Mouse (Mus musculus): ENCODE results near the gene Jchain. TPM values are rescaled to one million over a fixed set of nuclear protein-coding genes. Genes with fewer than 3 reads are reported as not detected.
"Not testable (repeated sequence)": the region's sequence is repeated elsewhere in the genome, so short reads cannot be mapped to it uniquely, and the experiment has no call there.

Gene Jchain
- polyA plus RNA-seq, 1 experiment from 2014 or later, result 0.15 TPM

DNA sequence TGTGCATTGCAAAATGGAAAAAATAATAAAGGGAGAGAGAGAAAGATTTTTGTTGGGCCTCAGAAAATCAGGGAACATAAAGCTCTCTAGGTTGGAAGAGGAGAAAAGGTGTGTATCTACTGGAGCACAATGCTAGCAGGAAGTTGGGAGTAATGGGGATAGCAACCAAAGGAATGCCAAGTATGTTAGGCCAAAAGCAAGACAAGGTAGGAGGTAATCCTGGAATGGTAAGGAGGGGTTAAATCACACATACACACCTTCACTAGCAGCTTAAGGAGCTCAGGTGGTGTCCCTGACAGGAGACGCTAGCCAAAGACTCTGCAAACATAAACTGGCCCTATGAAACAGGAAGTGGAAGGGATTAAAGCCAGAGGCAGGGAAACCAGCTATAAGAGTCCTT, 31.3 kb upstream of the Jchain start:
- Histone ChIP-seq H3K9me3 (replicated peaks) (no peaks in the 10 kb centered on the region), H3K9ac (no peak overlapping the region), H3K4me1 (replicated peaks) (peaks cover 24% of the 10 kb centered on the region), H3K27me3 (no peaks in the 10 kb centered on the region), H3K36me3 (no peaks in the 10 kb centered on the region), H3K27ac (no peak overlapping the region), H3K4me3 (replicated peaks) (no peak overlapping the region), H3K4me2 (no peak overlapping the region)
- no peak for ATAC-seq (ENCODE audit: low read depth)
- 33% methylated on average over 1 of the region's 1 CpGs for WGBS (ENCODE audit: insufficient replicate concordance)
- DNase-seq, result no peak

DNA sequence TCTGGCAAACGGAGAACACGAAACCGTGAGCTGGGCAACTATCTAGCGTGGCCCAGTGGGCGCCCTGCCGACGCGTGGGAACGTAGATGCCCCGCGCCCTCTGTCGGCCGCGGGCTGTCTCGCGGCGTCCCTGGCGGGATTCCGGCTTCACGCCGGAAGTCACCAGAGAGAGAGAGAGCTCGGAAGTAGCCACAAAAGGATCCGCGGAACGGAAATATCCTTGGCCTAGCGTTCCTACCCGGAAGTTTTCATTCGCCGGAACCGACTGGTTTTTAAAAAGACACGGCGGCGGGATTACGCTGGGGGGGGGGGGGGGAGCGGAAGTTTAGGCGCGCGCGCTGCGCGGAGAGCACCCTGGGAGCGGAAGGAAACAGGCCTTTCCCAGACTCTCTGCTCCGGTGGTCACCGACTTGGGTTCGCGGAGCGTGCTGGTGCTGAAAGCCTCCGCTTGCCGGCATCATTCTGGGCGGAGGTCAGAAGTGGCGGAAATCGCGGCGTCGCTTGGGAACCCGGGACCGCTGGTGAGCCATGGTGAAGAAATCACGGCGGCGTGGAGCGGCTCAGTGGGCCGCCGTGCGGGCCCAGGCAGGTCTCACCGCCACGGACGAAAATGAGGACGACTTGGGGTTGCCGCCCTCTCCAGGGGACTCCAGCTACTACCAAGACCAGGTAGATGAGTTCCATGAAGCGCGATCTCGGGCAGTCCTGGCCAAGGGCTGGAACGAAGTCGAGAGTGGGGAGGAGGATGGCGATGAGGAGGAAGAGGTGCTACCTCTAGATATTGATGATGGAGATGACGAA, 26.6 kb upstream of the Jchain start, which contains the start of gene Utp3:
Gene Utp3 (plus strand): TSS at position 377 of the 801 bp plus-strand sequence.
- Histone ChIP-seq H3K4me3 (replicated peaks) (peak within 1 kb of the TSS; percentile 94), H3K4me1 (replicated peaks) (peaks cover 25% of the 10 kb centered on the region), H3K4me2 (peak within 1 kb of the TSS; percentile 95), H3K36me3 (no peaks in the 10 kb centered on the region), H3K9ac (peak within 1 kb of the TSS; percentile 91), H3K27me3 (no peaks in the 10 kb centered on the region), H3K27ac (peak within 1 kb of the TSS; percentile 90), H3K9me3 (replicated peaks) (no peaks in the 10 kb centered on the region)
- DNase-seq (peak; percentile 89), ATAC-seq (ENCODE audit: low read depth) (peak; percentile 95)
- under 1% methylated on average over 76 of the region's 76 CpGs for WGBS (ENCODE audit: insufficient replicate concordance)

DNA sequence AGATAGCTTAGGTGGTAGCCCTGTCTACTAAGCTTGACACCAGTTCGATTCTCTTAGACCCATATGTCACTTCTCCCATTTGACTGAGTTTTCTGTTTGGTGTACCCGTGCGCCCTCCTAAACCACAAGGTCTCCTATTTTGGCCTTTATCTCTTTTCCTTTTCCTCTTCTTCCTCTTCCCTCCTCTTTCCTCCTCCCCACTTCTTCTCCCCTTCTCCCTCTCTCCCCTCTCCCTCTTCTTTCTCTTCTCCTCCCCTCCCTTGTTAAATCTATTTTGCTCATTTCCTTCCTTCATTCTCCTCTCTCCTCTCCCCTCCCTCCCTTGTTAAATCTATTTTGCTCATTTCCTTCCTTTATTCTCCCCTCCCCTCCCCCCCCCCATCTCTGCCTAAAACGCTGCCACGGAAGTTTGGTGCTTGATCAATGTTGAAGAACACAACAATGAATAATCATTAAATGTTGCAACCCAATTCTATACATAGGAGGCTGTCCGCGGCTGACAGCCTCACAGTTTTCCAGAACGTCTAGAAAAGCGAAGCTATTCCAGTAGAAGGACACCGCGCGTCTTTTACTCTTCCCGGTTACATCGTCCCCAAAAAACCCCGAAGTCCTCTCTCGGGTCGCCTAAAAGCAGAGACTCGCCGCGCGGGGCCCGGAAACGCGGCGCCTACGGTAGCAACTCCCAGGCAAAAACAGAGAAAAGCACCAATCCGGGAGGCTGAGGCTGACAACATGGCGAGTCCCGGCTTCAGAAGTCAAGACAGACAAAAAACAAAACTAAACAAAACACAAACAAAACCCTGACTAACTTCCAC, 25.8 kb upstream of the Jchain start:
- Histone ChIP-seq H3K4me3 (replicated peaks) (peak overlapping the region; percentile 94), H3K36me3 (no peaks in the 10 kb centered on the region), H3K27ac (peak overlapping the region; percentile 90), H3K4me2 (peak overlapping the region; percentile 95), H3K9me3 (replicated peaks) (no peaks in the 10 kb centered on the region), H3K4me1 (replicated peaks) (peaks cover 25% of the 10 kb centered on the region), H3K9ac (peak overlapping the region; percentile 83), H3K27me3 (no peaks in the 10 kb centered on the region)
- 2% methylated on average over 29 of the region's 29 CpGs for WGBS (ENCODE audit: insufficient replicate concordance)
- DNase-seq (no peak), ATAC-seq (ENCODE audit: low read depth) (peak; percentile 68)

DNA sequence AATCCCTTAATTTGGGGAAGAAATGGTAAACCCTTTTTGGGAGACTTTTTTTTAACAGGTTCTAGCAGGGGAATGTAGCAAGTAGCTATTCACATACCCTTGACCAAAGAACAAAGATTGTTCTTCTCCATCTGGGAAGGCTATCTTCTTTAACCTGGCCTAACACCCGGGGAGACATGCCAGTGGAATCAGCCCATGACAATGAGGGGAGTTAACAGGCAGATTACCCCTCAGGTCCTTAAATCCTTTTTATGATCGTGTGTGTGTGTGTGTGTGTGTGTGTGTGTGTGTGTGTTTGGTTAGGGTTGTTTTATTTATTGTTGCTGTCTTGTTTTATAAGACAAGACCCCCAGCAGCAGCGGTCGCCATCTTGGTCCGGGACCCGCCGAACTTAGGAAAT, 17.8 kb upstream of the Jchain start:
- Histone ChIP-seq H3K4me1 (replicated peaks) (no peaks in the 10 kb centered on the region), H3K4me2 (no peak overlapping the region), H3K27ac (no peak overlapping the region), H3K36me3 (no peaks in the 10 kb centered on the region), H3K9ac (no peak overlapping the region), H3K4me3 (replicated peaks) (no peak overlapping the region), H3K27me3 (no peaks in the 10 kb centered on the region), H3K9me3 (replicated peaks) (no peaks in the 10 kb centered on the region)
- ATAC-seq (ENCODE audit: low read depth) (no peak), DNase-seq (no peak)
- WGBS (ENCODE audit: insufficient replicate concordance), result 76% methylated on average over 7 of the region's 7 CpGs

DNA sequence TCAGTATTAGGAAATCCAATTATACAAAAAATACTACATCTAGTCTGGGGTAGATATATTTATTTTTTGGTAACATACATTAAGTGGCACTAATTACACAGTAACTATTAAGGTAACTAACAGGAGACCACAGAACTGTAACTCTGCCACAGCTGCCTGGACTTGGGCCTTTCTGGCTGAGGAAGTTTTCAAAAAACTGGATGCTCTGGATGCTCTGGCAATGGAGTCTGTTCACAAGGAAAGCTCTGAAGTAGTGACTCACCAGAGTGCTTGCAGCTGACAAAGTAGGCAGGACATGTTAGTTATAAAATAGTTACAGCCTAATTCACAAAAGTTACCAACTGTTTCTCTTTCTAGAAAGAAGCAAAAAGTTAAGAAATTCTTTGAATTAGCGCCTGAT, 16.7 kb upstream of the Jchain start:
- 70% methylated on average over 1 of the region's 1 CpGs for WGBS (ENCODE audit: insufficient replicate concordance)
- not testable (repeated sequence) for H3K4me2 ChIP-seq; H3K4me1 ChIP-seq (replicated peaks); H3K4me3 ChIP-seq (replicated peaks); ATAC-seq (ENCODE audit: low read depth); H3K36me3 ChIP-seq; H3K9me3 ChIP-seq (replicated peaks); H3K9ac ChIP-seq; H3K27me3 ChIP-seq; DNase-seq; H3K27ac ChIP-seq

DNA sequence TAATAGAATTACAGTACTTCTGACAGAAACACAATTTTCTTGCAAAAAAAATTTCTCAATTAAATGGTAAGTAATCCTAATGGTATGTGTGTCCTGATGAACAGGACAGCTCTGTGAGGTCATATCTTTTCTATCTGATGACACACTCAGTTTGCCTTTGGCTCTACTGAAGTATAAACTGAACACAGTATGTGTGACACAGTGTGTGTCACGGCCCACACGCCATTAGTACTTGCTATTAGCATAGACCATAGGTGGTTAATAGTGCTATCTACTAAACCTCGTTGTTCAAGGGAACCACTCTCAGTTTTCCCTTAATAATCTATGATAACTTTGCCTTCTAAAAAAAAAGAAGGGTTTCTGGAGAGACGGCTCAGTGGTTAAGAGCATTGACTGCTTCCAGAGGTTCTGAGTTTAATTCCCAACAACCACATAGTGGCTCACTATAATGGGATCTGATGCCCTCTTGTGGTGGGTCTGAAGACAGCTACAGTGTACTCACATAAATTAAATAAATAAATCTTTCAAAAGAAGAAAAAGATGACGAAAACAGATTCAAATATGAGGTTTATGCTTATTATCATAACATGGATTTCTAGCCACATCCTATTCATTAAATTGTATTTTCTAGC, 15.1 kb upstream of the Jchain start:
- H3K36me3 ChIP-seq, result no peaks in the 10 kb centered on the region
- no peaks in the 10 kb centered on the region for H3K27me3 ChIP-seq
- no peak overlapping the region for H3K4me3 ChIP-seq (replicated peaks)
- H3K4me2 ChIP-seq, result no peak overlapping the region
- ATAC-seq (ENCODE audit: low read depth) (no peak), DNase-seq (no peak)
- H3K9ac ChIP-seq, result no peak overlapping the region
- H3K27ac ChIP-seq, result no peak overlapping the region
- no peaks in the 10 kb centered on the region for H3K4me1 ChIP-seq (replicated peaks)
- no peaks in the 10 kb centered on the region for H3K9me3 ChIP-seq (replicated peaks)
- WGBS (ENCODE audit: insufficient replicate concordance), result 44% methylated on average over 5 of the region's 5 CpGs

DNA sequence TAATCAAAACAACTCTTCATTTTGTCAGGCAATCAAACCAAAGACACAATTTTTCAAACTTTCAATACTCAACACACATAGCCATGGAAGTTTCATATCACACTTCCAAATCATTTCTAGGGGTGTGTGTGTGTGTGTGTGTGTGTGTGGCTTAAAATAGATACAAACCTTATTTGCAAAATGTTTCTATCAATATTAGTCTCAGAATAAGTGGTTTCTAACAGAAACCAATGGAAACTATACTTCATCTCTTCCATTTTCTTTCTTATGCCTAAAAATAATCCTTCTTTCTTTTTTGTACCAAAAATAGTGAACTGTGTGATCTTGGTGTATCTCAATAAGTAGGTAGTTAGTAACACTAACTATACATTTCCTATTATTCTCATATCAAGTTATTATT, 13.2 kb upstream of the Jchain start:
- H3K4me3 ChIP-seq (replicated peaks), result no peak overlapping the region
- ATAC-seq (ENCODE audit: low read depth), result no peak
- H3K36me3 ChIP-seq, result no peaks in the 10 kb centered on the region
- H3K9me3 ChIP-seq (replicated peaks), result no peaks in the 10 kb centered on the region
- no peaks in the 10 kb centered on the region for H3K27me3 ChIP-seq
- no peak for DNase-seq
- H3K9ac ChIP-seq, result no peak overlapping the region
- no peaks in the 10 kb centered on the region; the same call in 1 of the 2 replicates for H3K4me1 ChIP-seq (replicated peaks)
- H3K4me2 ChIP-seq, result no peak overlapping the region
- H3K27ac ChIP-seq, result no peak overlapping the region

DNA sequence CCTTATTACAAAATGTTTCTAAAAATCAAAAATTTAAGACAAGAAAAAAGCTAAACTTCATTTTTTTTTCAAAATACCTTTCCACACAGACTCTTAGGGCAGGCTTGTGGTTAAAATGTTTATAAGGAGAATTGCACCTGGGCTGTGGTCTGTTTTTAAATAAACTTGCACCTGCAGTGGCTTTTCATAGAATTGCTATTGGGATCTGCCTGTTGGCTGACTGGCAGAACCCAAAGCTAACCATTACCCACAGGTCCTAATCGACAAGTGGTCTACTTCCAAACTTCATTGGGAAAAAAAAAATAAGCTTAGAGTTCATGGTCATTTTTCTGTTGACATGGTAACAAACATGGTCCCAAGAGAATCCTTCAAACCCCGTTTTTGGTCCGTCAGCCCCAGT, 7.0 kb upstream of the Jchain start:
- Histone ChIP-seq H3K4me1 (replicated peaks) (no peaks in the 10 kb centered on the region; the same call in 1 of the 2 replicates), H3K4me2 (no peak overlapping the region), H3K27me3 (no peaks in the 10 kb centered on the region), H3K36me3 (no peaks in the 10 kb centered on the region), H3K9me3 (replicated peaks) (no peaks in the 10 kb centered on the region), H3K27ac (no peak overlapping the region), H3K9ac (no peak overlapping the region), H3K4me3 (replicated peaks) (no peak overlapping the region)
- no peak for ATAC-seq (ENCODE audit: low read depth)
- no peak for DNase-seq
- WGBS (ENCODE audit: insufficient replicate concordance), result 57% methylated on average over 3 of the region's 3 CpGs

DNA sequence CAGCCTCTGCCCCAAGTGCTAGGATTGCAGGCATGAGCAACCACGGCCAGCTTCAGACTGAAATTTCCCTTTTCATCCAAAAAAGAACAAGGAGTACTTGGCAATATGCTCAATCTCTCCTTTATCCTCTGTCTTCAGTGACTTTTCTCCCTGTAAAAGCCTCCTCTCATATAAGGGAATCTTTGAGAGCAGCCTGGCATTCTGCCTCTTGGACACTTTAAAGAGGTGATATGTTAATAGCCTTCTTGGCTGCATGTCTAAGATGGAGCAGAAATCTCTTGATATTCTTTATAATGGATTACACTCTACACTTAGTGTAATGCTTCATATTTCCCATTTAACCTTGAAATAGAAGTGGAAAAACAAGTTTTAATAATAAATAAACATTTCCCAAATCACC, 3.2 kb upstream of the Jchain start:
- DNase-seq (no peak), ATAC-seq (ENCODE audit: low read depth) (no peak)
- Histone ChIP-seq H3K4me2 (no peak overlapping the region), H3K9ac (no peak overlapping the region), H3K27ac (no peak overlapping the region), H3K36me3 (no peaks in the 10 kb centered on the region), H3K27me3 (no peaks in the 10 kb centered on the region), H3K4me3 (replicated peaks) (no peak overlapping the region), H3K4me1 (replicated peaks) (no peaks in the 10 kb centered on the region), H3K9me3 (replicated peaks) (no peaks in the 10 kb centered on the region)
- WGBS (ENCODE audit: insufficient replicate concordance), result 36% methylated on average over 1 of the region's 1 CpGs

DNA sequence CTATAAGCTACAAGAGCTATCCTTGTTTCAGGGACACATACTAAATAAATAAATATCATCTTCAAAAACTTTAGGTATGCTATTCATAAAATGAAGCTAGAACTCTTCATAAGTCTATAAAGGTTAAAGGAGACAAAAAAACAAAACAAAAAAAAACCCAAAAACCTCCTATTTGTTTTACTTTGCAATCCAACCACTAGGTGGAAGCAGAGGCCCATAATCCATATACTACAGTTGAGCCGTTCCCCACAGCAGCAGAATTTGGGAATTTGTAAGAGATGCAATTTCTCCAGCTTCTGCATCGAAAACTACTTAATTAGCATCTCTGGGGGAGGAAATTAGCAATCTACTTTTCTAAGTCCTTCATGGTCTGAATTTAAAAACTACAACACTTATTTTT, 8.5 kb downstream of the Jchain start:
- DNase-seq, result no peak
- no peak for ATAC-seq (ENCODE audit: low read depth)
- no peaks in the 10 kb centered on the region for H3K36me3 ChIP-seq

DNA sequence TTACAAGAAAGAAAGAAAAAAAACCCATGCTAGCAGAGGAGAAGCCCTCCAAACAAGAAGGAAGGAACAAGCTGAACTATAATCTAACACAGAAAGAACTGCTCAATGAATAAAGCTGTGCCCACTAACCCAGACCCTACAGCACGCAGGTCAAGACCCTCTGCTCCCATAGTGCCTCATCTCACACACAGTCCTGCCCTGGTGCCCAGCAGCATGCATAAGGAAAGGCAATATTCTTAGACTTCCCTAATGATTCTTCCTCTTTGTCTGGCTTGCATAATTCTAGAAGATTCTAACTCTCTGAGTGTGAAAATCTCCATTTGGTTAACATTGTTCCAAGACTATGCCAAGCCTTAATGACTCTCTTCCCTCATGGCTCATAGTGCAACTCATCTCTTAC, 18.7 kb downstream of the Jchain start:
- H3K4me1 ChIP-seq (replicated peaks), result no peaks in the 10 kb centered on the region
- no peak overlapping the region for H3K4me3 ChIP-seq (replicated peaks)
- no peak overlapping the region for H3K27ac ChIP-seq
- ATAC-seq (ENCODE audit: low read depth) (no peak), DNase-seq (no peak)
- WGBS (ENCODE audit: insufficient replicate concordance), result 54% methylated on average over 1 of the region's 1 CpGs
- H3K4me2 ChIP-seq, result no peak overlapping the region
- H3K27me3 ChIP-seq, result no peaks in the 10 kb centered on the region
- no peaks in the 10 kb centered on the region for H3K36me3 ChIP-seq
- H3K9ac ChIP-seq, result no peak overlapping the region
- no peaks in the 10 kb centered on the region for H3K9me3 ChIP-seq (replicated peaks)

More for the DNA sequence above, 8.5 kb downstream of the Jchain start:
- Histone ChIP-seq H3K4me1 (replicated peaks) (no peaks in the 10 kb centered on the region), H3K9ac (no peak overlapping the region), H3K27me3 (no peaks in the 10 kb centered on the region), H3K4me2 (no peak overlapping the region), H3K9me3 (replicated peaks) (no peaks in the 10 kb centered on the region), H3K27ac (no peak overlapping the region), H3K4me3 (replicated peaks) (no peak overlapping the region)
- WGBS (ENCODE audit: insufficient replicate concordance), result 0% methylated on average over 2 of the region's 2 CpGs

All from liver, embryonic 13.5 days (tissue).